In the genomic region with DNA sequence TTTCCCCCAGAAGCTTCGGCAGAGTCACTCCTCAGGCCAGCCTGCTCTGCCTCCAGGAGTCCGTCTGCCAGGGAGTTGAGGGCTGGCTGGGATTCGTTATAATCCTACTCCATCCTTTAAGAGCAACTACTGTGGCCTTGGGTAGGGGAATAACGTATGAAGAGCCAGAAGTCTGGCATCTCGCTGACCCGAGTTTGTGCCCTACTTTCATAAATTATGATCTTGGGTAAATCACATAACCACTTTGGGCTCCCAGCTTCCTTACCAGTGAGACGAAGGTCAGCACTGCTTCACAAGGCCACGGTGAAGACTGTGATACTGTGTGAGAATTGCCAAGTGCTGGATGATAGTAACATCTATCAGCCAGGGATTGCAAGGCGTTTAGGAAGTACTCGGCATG, we compare ENCODE assay signal across 18 mouse cellular contexts. TPM values are rescaled to one million over a fixed set of nuclear protein-coding genes. Genes with fewer than 3 reads are reported as not detected.
DNase-seq lines count a peak whose midpoint lies in the region; ATAC-seq and TF ChIP-seq lines count a peak whose summit lies in the region.
"Had no signal": no experiment of that assay in that cellular context is flagged by ENCODE, and none has a peak within 500 bp of the region (broad histone marks: within the 10 kb centered on the region; RNA-seq: fewer than 3 reads in every experiment).

No protein-coding gene starts in this region.

- no peak for TF ChIP-seq CTCF in liver, postnatal 0 days (IDR thresholded peaks at IDR 0.05; ENCODE audit: low read depth)

- TF ChIP-seq EP300 in liver, postnatal 0 days (IDR thresholded peaks at IDR 0.05; ENCODE audit: low read depth), result no peak

- no peaks in the 10 kb centered on the region for H3K9me3 ChIP-seq in liver, postnatal 0 days (ENCODE audit: low read length)
- H3K9me3 ChIP-seq: embryonic facial prominence, embryonic 10.5 days; embryonic facial prominence, embryonic 12.5 days; forebrain, embryonic 13.5 days; forebrain, embryonic 15.5 days had no signal

- H3K27me3 ChIP-seq in liver, postnatal 0 days (ENCODE audit: insufficient read depth, low read length), result 0 out of 2 replicates have a peak, but pooled peaks cover 1% of the 10 kb centered on the region

- no peak overlapping the region for H3K4me3 ChIP-seq in liver, postnatal 0 days (ENCODE audit: low read depth, low read length)
- H3K4me3 ChIP-seq: embryonic facial prominence, embryonic 10.5 days; embryonic facial prominence, embryonic 12.5 days; forebrain, embryonic 13.5 days; forebrain, embryonic 15.5 days had no signal

- H3K27ac ChIP-seq in liver, postnatal 0 days (ENCODE audit: low read depth), result no peak overlapping the region
- H3K27ac ChIP-seq: embryonic facial prominence, embryonic 10.5 days; embryonic facial prominence, embryonic 12.5 days; forebrain, embryonic 13.5 days; forebrain, embryonic 15.5 days had no signal

- WGBS in liver, postnatal 0 days (ENCODE audit: insufficient replicate concordance), result 69% methylated on average over 10 of the region's 10 CpGs

- no peaks in the 10 kb centered on the region for H3K36me3 ChIP-seq in liver, postnatal 0 days (replicated peaks; ENCODE audit: insufficient read depth, low read length)
- H3K36me3 ChIP-seq: embryonic facial prominence, embryonic 10.5 days; embryonic facial prominence, embryonic 12.5 days; forebrain, embryonic 15.5 days had no signal

- no peak overlapping the region for H3K4me2 ChIP-seq in liver, postnatal 0 days (ENCODE audit: low read depth, low read length)
- H3K4me2 ChIP-seq: embryonic facial prominence, embryonic 12.5 days; forebrain, embryonic 13.5 days; forebrain, embryonic 15.5 days had no signal

- peak; percentile 47 for DNase-seq in adrenal gland, adult 2 months
- no peak for DNase-seq in adrenal gland, adult 18-20 months (ENCODE audit: low spot score in 2 of 2)
- peak; percentile 24 for DNase-seq in adrenal gland, postnatal 14 days
- DNase-seq in adrenal gland, postnatal 4 days (ENCODE audit: low spot score in 2 of 2), result no peak
- peak; percentile 56 for DNase-seq in ovary, adult 18-20 months (ENCODE audit: low spot score)
- no peak for DNase-seq in ovary, postnatal 14 days (ENCODE audit: low spot score)
- no peak for DNase-seq in liver, postnatal 0 days
- DNase-seq: cerebellum, adult 11-12 months; cerebellum, adult 2 months; cerebellum, adult 9-10 months; cerebellum, postnatal 10 days; cerebellum, postnatal 25 days; forebrain, postnatal 0 days had no signal

- no peak for ATAC-seq in liver, postnatal 0 days
- ATAC-seq: forebrain, embryonic 13.5 days; forebrain, embryonic 15.5 days; forebrain, postnatal 0 days had no signal

- H3K9ac ChIP-seq in liver, postnatal 0 days (replicated peaks), result no peak overlapping the region
- H3K9ac ChIP-seq: embryonic facial prominence, embryonic 12.5 days; forebrain, embryonic 13.5 days; forebrain, embryonic 15.5 days; forebrain, postnatal 0 days had no signal

- H3K4me1 ChIP-seq in liver, postnatal 0 days (ENCODE audit: insufficient read depth), result no peaks in the 10 kb centered on the region
- H3K4me1 ChIP-seq: embryonic facial prominence, embryonic 12.5 days had no signal

RNA-seq across cellular contexts. Expression of a gene that starts 59.4 kb away (rescaled TPM):
- 1 to 10 TPM; 2.7 to 5.9 TPM for total RNA-seq in adrenal gland, adult 2 months (2021)
- polyA plus RNA-seq in adrenal gland, adult 2 months (2012; rRNA removed), result 6.4 and 6.5 TPM in 2 replicates
- total RNA-seq in adrenal gland, adult 18-20 months (2021), result 1 to 10 TPM; 1.8 to 2.9 TPM
- total RNA-seq in adrenal gland, postnatal 14 days (2021), result 2.7 and 6.9 TPM in 2 replicates
- total RNA-seq in adrenal gland, postnatal 4 days (2021), result 1 to 10 TPM; 1.7 to 5.3 TPM
- 6.4 and 6.6 TPM in 2 replicates for polyA plus RNA-seq in liver, postnatal 0 days (2015; fragmentation: Nextera tagmentation; extraction: Ambion mirVana)
- total RNA-seq: MEL had no signal

Comparison
In these comparisons a context has a peak if more than half of its experiments do, and no peak if none do; other contexts are left out.
1. DNase-seq: peak in adrenal gland, adult 2 months (single experiment), adrenal gland, postnatal 14 days (single experiment) and ovary, adult 18-20 months (single experiment); none in adrenal gland, adult 18-20 months (0 of 2), adrenal gland, postnatal 4 days (0 of 2), ovary, postnatal 14 days (single experiment) and liver, postnatal 0 days (single experiment).